Mouse (Mus musculus) bone marrow macrophage, adult 2 months (primary cell): ENCODE results near the gene Polr3f. TPM values are rescaled to one million over a fixed set of nuclear protein-coding genes. Genes with fewer than 3 reads are reported as not detected.

ENCODE experiments used
- H3K27ac ChIP-seq: 2 replicates; pipeline ENCODE4 v1.5.1; 2012; ENCODE audit warnings: low read depth, low read length; ENCODE audit not compliant: insufficient read depth
- H3K4me1 ChIP-seq: 2 replicates; pipeline ENCODE4 v1.6.1; 2012; ENCODE audit warnings: low read length; ENCODE audit not compliant: control insufficient read depth, insufficient read depth
- H3K4me3 ChIP-seq: 2 replicates; pipeline ENCODE4 v1.5.1; 2012; ENCODE audit warnings: mild to moderate bottlenecking, low read length, moderate library complexity; ENCODE audit not compliant: insufficient read depth
- CTCF ChIP-seq: IDR thresholded peaks from 2 replicates; pipeline ENCODE4 v1.5.1; 2012; ENCODE audit warnings: low read depth, mild to moderate bottlenecking, low read length, moderate library complexity
- POLR2A ChIP-seq: IDR thresholded peaks from 2 replicates; pipeline ENCODE4 v1.6.1; 2012; ENCODE audit warnings: mild to moderate bottlenecking, low read depth, low read length, borderline replicate concordance
- polyA plus RNA-seq: library from polyadenylated mRNA; stranded (reverse); fragments of >200 nt; gene quantifications from 2 replicates; pipeline ENCODE4 v1.2.4, GENCODE M21; 2012; ENCODE audit not compliant: missing spikeins, insufficient read depth, insufficient read length

The Polr3f gene
- polyA plus RNA-seq, 1 experiment, result 15.0 TPM

DNA sequence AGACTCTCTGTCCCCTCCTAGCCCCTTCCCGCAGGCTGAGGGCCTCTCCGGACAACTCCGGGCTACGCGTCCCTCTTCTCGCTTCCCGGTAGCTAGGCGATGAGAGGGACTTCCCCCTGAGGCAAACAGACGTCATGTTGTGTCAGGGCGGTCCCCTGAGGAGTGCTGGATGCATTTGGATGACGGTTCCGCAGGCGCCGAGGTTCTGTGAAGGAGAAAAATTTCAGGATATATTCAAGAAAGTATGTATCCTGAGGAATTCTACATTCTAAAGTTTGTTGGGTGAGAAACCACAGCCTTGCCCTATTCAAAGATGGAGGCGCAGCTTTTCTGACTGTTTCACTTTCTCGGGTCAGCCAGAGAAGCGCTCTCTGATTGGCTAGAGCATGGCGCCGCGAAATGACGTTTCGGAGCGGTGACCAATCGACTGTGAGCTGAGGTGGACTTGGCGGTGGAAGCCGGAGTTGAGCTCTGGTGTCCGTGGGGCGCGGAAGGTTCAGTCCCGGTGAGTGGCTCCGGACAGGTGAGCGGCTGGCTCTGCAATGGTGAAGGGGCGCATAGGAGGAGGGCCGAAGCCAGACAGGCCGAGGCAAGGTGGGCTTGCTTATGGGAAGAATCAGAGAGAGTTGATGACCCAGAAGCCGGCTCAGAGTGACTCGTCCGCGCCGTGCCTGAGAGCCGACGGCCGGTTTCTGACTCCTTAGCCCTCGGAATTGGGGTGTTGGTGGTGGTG is 28.5 kb downstream of the Polr3f start, which contains the start of gene Sec23b:
TSS of gene Sec23b (plus strand) at position 410 of the 733 bp plus-strand sequence.
- no peak for TF ChIP-seq CTCF
- TF ChIP-seq POLR2A, result no peak
- H3K4me1 ChIP-seq, result peaks cover 9% of the 10 kb centered on the region
- peak within 1 kb of the TSS; percentile 78 for H3K27ac ChIP-seq
- H3K4me3 ChIP-seq, result peak within 1 kb of the TSS; percentile 94

DNA sequence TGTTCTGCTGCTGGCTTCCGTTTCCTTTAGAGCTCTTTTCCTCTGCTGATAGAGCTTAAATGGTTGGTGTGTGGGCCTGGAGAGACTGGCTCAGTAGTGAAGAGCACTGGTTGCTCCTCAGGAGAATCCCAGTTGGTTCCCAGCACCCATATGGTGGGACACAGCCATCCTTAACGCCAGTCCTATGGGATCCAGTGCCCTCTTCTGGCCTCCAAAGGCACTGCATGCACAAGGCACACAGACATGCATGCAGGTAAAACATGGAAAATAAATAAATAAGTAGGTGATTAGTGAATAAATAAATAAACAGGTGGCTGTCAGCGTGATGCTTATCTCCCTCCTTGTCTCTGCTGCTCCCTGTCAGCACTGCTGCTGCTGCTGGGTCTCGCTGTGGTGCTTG is 61.2 kb downstream of the Polr3f start:
- TF ChIP-seq CTCF (peak; percentile 23; the same call in 1 of the 2 replicates), POLR2A (no peak)
- no peak overlapping the region for H3K4me3 ChIP-seq
- no peaks in the 10 kb centered on the region for H3K4me1 ChIP-seq
- no peak overlapping the region for H3K27ac ChIP-seq

Other genes starting within 250 kb of the Polr3f start
- not detected in 2 replicates for gene Ovol2, start 195.6 kb upstream of the Polr3f start, polyA plus RNA-seq
- gene Kat14, start 158.7 kb upstream of the Polr3f start, polyA plus RNA-seq, result 23.7 and 33.0 TPM in 2 replicates
- 3.6 TPM in 1 of 2 replicates, not detected in the other for gene Pet117, start 158.7 kb upstream of the Polr3f start, polyA plus RNA-seq
- gene Dzank1, start 304 bp upstream of the Polr3f start, polyA plus RNA-seq, result 1.1 and 1.4 TPM in 2 replicates
- gene Rbbp9, start 23.2 kb downstream of the Polr3f start, polyA plus RNA-seq, result 21.9 and 24.9 TPM in 2 replicates
- 36.5 and 39.7 TPM in 2 replicates for gene Sec23b, start 28.5 kb downstream of the Polr3f start, polyA plus RNA-seq
- 26.5 and 29.8 TPM in 2 replicates for gene Smim26, start 66.3 kb downstream of the Polr3f start, polyA plus RNA-seq
- gene Dtd1, start 72.2 kb downstream of the Polr3f start, polyA plus RNA-seq, result 9.0 and 10.8 TPM in 2 replicates